Mouse (Mus musculus) left cerebral cortex, postnatal 4 days (tissue): ENCODE results near the gene Lrrc36. TPM values are rescaled to one million over a fixed set of nuclear protein-coding genes. Genes with fewer than 3 reads are reported as not detected.

Experiments
- DNase-seq: peaks from one replicate; pipeline ENCODE4 v3.0.0-alpha.2; 2022
- intact Hi-C: fragments of 180-260 bp; cut with DNase I; formaldehyde crosslinking; loops from one replicate; pipeline ENCODE4 v1.15.1; 2025
- total RNA-seq, 2 experiments: library from RNA; stranded (reverse); gene quantifications; 2 replicates each; pipeline ENCODE4 v1.2.3; 2021

Gene Lrrc36
- total RNA-seq, 2 experiments from 2014 or later: 0.40 to 0.64 TPM

DNA sequence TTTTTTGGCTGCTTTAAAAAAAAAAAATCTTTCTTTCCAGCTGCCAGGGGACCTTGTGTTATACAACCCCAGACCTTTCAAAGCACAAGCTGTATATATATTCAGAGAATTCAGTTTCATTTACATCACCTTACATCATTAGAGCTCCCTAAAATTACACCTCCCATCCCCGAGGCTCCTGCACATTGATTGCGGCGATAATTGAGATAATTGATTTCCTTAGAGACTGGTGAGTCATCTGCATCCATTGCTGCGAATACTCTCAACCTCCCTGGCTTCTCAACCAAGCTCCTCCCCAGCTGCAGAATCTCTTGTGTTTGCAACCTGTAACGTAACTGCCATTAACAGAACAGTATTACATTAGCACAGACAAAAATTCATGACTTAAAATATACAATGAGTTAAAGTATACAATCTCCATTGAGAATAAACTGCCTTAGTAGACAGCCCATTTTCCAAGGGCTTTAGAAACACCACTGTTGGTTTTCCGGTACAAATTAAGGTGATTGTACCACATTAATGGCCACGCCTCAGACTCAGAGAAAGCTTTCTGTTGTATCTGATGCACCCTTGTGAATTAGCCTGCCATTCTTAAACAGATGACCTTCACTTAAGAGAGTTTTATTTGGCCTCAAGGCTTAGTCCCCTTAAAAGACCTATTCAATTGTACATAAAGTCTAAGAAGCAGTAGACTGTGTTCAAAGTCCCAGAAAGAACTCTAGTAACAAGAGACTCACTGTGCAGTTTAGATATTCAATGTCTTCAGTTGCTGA is 18.6 kb downstream of the Lrrc36 start:
- intact Hi-C loops: no loop called here

DNA sequence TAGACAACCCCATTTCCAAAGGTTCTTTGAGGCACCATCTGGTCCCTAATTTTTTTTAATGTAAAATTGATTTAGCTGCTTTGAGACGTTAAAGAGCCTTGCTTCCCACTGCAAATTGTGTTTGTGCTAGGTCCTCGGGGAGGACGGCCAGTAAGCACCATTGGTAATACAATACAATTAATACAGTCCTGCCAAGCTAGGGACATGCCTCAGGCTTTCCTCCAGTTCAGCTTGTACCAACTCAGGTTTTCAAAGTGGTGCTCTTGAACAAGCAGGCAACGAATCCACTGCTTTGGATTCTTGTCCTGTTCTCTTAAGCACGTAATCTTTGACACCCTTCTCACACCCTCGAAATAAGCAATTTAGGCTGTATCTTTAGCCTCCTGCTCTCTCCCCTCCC is 19.6 kb downstream of the Lrrc36 start:
- intact Hi-C loops: no loop called here

More for the DNA sequence above, 18.6 kb downstream of the Lrrc36 start:
- no peak for DNase-seq

DNA sequence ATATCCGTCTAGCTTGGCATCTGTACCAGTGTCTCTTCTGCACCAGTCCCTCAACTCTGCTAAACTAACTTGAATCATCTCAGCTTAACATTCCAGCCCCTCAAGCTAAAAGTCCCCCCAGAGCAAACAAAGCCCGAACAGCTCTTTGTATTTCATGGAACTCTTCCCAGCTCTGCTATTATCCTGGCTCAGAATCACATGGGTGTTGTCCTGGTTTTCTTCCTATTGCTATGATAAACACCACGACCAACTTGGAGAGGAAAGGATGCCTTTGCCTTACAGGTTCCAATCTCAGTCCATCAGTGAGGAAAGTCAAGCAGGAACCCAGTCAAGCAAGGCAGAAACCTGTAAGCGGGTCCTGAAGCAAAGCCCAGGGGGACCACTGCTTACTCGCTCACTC is 20.1 kb downstream of the Lrrc36 start:
- DNase-seq: no peak
- intact Hi-C loops: no loop called here

More for the DNA sequence above, 19.6 kb downstream of the Lrrc36 start:
- no peak for DNase-seq

DNA sequence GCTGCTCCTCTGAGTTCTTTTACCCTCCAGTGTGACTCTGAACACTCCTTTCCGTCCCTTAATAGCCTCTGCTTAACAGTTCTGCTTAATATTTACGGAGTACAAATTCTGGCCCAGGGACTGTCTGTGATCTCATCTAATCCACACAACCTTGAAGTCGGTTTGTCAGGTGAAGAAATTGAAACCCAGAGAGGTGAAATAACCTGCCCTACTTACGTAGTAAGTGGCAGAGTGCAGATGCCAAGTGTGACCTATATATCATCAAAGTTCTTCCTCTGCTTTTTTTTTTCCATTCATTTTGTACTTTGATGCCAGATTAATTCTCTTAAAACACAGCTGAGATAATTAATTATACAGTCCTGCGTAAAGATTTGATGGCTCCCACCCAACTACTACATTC is 20.8 kb downstream of the Lrrc36 start:
- DNase-seq: no peak
- intact Hi-C loops: no loop called here

DNA sequence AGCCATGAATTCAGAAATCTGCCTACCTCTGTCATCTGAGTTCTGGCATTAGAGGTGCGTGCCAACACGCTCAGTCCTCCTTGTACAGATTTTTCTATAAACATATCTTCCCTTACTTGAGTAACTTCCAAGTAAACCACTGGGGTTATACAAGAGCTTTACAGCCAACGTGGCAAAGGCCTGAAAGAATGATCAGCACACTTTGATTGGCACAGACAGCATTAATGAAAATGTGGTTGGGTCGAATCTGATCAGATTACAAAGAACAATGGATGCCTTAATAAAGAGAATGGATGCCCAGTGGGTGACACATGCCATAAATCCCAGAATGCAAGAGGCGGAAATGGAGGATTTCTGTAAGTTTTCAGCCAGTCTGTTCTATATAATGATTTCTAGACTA is 22.8 kb downstream of the Lrrc36 start:
- intact Hi-C loops: no loop called here
- no peak for DNase-seq

DNA sequence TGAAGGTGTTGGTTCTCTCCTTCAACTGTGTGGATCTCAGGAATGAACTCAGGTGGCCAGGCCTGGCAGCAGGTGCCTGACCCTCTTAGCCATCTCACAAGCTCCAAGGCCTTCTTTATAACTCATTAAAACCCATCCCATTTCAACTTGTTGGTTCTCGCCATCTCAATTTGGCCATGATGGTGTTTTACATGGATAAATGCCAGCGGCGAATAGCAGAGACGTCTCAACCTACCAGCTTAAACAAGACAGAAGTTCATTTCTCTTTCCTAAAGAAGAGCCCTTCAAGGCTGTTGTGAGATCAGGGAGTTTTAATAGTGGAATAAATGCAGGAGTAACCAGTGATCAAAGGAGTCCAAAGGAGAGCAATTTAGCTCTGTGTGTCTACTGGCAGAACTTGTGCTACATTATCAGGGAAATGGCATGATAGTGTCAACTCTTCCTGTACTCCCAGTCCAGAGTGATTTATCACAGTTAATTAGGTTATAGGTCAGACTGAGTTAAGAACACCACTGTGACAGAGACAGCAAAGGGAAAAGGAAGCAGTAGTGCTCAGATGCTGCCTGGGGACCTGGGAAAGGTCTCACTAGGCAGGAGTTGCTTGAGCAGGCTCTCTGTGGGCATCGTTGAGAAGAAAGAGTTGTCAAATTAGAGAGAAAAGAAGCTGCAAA is 23.8 kb downstream of the Lrrc36 start:
- no peak for DNase-seq
- intact Hi-C loops: no loop called here

DNA sequence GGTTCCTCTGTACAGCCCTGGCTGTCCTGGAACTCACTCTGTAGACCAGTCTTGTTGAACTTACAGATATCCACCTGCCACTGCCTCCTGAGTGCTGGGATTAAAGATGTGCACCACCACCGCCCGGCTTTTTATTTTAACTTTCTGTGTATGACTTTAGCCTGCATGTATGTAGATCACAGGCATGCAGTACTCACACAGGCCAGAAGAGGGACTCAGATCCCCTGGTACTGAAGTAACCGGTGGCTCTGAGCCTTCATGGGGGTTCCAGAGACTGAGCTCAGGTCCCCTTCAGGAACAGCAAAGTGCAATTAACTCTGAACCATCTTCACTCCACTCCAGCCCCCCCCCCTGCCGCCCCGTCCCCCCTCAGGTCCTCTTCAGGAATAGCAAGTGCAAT is 25.5 kb downstream of the Lrrc36 start:
- peak; percentile 62 for DNase-seq
- intact Hi-C loops: no loop called here

DNA sequence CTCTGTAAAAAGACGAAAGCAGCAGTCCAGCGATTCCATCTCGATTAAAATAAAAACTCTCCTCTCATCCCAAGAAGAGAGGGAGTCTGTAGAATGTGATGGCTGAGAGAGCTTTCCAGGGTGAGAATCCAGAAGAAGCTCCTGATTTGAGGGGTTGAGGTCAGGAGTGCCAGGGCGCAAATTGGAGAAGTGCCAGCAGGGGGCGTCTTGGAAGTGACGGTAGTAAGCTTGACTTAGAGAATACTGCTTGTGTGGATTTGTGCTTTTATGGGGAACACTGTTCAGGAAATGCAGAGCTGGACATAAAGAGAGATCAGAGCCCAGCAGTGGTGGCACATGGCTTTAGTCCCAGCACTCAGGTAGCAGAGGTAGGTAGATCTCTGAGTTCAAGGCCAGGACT is 28.1 kb downstream of the Lrrc36 start:
- DNase-seq: peak; percentile 78
- intact Hi-C loops: no loop called here

DNA sequence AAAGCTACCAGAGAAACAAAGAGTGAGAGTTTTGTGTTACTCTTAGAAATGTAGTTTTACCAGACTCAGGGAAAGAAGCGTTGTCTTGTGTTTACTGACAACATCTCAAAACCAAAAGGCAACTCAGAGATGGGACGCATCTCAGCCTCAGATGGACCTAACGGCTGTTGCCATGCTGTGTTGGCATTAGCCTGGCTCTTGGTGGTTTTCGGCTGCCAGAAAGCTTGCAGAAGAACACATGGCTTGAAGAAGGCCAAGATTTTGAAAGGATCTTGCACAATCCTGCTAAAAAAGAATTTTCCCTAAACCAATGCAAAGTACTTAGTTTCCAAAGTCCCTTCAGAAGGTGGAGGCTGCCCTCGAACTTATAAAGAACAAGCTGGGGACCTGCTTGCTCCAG is 29.3 kb downstream of the Lrrc36 start:
- intact Hi-C loops: no loop called here
- DNase-seq: no peak

DNA sequence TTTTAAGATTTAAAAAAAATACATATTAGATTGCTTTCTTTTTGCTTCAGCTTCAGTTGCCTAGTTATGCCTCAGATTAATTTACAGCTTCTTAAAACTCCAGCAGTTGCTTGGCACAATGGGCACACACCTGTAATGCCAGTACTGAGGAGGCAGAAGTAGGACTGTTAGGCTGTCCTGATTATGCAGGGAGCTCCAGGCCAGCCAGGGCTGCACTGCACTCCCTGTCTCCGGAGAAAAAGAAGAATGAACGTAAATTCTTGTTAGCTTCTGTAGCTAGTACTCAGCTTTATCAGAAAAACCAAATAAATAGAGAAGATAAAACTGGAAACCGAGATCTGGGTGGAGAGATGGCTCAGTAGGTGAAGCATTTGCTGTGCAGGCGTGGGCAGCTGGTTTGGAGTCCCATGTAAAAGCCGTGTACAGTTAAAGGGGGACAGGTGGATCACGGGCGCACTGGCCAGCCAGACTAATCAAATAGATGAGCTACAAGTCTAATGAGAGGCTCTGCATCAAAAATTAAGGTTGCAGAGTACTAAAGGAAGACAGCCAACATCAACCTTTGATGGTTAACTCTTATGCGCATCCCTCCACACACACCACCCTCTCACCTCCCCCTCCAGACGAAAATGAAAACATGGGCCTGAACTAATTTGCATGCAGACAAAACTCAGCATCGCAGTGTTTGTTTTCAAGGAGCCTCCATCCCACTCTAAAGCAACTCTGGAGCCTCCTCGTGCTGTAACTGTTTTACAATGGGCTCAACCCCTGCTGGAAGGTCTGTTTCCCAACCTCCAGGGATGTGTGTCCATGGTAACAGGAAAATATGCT is 32.1 kb downstream of the Lrrc36 start:
- intact Hi-C loops: no loop called here
- DNase-seq: peak; percentile 38

DNA sequence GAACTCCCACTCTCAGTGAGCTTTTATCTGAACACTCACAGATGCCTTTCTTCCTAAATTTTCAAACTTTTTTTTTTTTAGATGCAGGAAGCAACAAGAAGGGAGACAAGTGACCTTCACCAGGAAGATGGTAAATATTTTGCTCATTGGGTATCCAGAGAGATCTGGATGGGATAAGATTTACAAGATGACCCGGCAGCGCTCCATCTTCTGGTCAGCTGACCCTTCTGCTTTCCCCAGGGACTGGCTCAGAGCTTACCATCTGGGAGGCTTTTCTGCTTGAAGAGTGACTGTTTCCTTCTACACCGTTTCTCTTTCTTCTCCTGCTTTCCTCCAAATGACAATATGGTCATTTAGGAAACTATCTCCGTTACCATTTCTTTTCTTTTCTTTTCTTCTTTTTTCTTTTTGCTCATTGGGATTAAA is 32.8 kb downstream of the Lrrc36 start:
- intact Hi-C loops: no loop called here
- peak; percentile 81 for DNase-seq

DNA sequence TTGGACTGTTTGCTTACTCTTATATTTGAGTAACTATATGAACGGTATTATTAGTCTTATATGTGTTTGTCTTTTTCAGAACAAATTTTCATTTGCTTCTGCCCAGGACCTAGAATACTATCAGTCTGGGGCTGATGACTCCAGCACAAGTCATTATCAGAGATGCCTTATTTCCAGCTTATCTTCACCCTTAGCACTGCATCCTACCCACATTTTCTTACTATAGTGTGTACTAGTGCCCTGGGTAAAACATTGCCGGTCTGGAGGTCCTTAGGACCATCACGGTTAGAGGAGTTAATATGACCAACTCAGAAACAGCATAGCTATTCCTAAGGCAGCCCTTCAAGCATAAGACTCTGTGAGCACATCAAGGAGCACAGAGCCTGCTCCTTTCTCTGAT is 34.8 kb downstream of the Lrrc36 start:
- intact Hi-C loops: no loop called here
- no peak for DNase-seq

DNA sequence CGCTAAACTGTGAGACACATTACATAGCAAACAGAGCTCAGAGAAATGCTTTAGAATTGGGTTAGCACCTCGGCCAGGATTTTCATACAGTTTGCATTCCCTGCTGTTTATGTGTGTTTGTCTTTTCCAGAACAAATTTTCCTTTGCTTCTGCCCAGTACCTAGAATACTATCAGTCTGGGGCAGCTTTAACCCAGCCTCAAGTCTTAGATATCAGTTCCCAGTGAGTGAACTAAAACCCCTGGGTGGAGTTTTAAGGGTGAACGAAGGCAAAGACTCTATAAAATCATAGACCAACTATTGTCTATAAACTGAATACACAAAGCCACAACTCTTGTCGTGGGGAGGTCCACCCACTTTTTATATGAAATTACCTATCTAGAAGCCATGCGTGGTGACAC is 35.2 kb downstream of the Lrrc36 start:
- DNase-seq: no peak
- intact Hi-C loops: no loop called here

DNA sequence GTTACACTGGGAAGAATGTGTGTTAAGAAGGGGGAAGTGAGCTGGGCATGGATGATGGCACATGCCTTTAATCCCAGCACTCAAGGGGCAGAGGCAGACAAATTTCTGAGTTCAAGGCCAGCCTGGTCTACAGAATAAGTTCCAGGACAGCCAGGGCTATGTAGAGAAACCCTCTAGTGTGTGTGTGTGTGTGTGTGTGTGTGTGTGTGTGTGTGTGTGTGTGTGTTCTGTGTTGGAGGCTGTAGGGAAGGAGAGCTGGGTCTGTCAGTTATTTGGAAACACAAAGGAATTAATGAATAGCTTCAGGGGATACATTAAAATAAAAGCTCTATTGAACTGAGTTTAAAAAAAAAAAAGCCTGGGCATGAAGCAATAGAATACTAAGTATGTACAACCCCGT is 37.6 kb downstream of the Lrrc36 start:
- no peak for DNase-seq
- intact Hi-C loops: no loop called here

DNA sequence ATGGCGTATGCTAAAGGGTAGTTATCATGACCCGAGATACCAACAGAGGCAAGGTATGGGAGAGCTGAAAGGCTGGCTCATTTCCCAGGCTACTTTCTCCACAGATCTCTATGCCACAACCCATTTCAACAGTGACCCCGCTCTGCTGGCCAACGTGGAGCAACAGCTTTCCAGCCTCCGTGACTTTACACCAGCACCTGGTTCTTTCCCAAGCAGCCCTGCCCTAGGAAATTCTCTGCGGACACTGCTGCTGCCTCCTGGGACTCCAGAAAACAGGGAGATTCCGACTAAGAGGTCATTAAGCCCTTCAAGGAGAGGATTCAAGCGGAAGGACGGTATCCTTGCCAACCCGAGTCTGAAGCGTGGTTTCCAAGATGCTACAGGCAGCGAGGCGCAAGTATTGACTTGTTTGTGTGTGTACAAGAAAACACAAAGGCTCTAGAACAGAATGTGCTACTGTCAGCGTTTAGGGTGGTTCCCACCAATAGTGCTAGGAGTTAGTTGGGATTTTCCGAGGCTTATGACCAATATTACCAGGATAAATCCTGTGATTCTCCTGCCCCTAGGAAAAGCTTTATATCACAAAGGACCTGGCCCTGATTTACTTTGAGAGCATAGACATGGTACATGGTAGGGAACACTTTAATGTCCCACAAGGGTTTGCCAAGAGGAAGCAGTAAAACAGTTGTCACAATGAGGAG is 38.7 kb downstream of the Lrrc36 start:
- intact Hi-C loops: no loop called here
- no peak for DNase-seq

DNA sequence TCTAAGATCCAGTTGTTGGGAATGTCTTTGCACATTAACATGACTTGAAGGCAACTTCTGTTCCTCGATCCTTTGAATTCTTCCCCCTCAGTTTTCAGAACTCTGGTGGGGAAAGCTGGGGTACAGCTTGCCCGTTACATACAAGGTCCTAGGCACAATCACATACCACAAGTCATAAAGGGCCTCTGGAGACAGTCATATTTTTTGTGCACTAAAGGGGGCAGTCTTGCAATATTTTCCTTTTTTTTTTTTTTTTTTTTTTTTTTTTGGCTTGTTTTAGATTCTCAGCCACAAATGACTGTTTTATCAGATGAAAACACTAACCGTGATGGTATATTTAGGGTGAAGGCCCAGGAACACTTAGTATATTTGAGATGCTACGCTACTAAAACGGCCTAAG is 39.9 kb downstream of the Lrrc36 start:
- intact Hi-C loops: no loop called here
- no peak for DNase-seq

DNA sequence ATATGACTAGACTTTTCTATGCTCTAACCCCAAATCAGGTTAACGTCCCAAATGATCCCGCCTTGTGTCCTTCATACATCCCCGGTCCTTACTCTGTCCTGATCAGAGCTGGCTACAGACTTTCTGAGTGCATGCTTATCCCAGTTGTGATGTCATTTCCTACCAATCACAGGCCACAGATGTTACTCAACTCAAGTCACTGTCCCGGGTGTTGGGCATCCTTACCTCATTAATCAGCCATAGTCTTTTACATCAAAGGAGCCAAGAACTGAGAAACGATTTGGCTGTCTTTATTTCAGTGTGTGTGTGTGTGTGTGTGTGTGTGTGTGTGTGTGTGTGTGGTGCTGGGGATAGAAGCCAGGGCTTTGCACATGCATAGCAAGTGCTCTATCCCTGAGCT is 40.7 kb downstream of the Lrrc36 start:
- intact Hi-C loops: no loop called here
- no peak for DNase-seq

DNA sequence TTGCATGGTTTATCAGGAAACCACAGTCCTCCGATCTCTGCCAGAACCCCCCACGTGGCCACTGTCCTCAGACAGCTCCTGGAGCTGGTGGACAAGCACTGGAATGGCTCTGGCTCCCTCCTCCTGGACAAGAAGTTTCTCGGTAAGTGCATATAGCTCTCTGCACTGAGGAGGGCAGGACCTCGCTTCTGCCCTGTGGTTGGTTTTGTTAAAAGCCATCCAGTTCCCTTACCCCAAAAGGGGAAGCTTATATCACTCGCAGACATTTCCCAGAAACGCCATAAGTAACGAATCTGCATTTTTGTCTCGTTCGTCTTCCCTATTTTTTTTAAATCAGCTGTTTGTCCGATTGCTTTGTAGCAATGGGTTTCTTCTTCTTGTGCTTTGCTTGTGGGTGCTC is 41.8 kb downstream of the Lrrc36 start:
- DNase-seq: no peak
- intact Hi-C loops: no loop called here

DNA sequence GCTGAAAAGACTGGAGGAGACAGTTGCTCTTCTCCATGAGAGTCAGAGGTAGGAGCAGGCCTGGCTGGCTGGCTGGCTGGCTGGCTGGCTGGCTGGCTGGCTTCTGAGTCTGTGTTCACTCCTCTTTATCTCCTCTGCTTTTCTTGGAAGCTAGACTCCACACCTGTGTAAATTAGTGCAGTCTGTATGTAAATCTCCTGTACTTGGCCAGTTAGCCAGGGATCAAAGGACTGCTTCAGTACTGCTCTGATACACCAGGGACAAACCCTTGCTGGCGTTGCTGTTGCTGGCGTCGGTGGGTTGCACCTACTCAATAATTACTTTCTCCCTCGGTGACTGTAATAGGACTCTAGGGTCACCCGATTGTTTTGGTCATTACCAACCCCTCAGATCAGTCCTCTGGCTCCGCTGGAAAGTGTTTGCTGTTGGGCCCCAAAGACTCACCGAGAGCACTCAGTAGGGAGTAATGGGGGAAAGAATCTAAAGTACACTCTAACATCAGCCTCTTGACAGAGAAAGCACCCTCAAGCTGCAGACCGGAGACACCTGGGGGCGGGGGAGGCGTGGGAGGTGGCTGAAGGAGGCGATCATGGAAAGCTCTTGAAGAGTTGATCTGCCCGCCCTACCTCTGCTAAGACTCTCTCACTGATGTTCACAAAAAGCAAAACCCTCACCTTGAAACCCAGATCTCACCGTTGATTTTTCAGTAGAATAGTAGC is 47.9 kb downstream of the Lrrc36 start:
- DNase-seq: no peak
- intact Hi-C loops: no loop called here

DNA sequence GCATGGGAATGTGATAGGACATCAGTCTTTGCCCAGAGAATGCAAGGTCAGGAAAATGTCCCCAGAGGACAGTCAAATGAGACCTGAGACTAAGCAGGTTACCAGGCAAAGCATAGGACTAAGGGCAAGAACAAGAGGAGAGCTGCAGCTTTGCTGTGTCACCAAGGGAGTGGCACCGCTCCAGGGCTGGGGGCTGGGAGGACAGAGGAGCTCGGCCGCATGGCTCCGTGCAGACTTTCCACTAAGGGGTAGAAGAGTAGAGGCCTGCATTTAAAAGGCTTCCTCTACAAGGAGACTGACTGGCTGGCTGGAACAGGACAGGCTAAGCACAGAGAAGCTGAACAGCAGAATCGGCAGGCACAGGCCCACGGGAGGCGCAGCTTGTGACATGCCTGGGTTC is 51.2 kb downstream of the Lrrc36 start:
- peak; percentile 78 for DNase-seq
- intact Hi-C loops: no loop called here
